Comparison of ENCODE assay signal across 28 mouse cellular contexts in the genomic region with DNA sequence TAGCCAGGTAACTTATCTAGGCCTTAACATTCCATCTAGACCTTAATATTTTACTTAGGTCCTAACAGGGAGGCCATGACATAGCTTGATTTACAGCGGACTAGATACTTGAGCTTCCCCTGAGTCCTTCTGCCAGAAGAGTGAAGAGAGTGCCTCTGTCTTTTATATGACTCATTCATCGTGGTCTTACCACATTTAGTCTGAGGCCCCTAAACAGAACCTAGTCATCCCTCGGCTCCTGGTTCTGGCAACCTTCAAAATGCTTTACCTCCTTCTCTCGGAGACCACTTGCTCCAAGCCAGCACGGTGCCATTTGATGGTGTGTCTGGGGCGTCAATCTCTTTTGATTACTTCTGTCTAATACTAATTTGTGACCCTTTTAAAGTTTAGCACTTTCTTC.
DNase-seq lines count a peak whose midpoint lies in the region; ATAC-seq and TF ChIP-seq lines count a peak whose summit lies in the region.
"Had no signal": no experiment of that assay in that cellular context is flagged by ENCODE, and none has a peak within 500 bp of the region (broad histone marks: within the 10 kb centered on the region; RNA-seq: fewer than 3 reads in every experiment).

No protein-coding gene starts in this region.

- no peaks in the 10 kb centered on the region for H3K79me2 ChIP-seq in MEL (ENCODE audit: control insufficient read depth, insufficient read depth, low read length, poor library complexity)

- 74% methylated on average over 6 of the region's 6 CpGs for WGBS in heart, embryonic 12.5 days
- 86% methylated on average over 6 of the region's 6 CpGs for WGBS in forebrain, embryonic 16.5 days

- H3K9me3 ChIP-seq in heart, embryonic 12.5 days (replicated peaks) = no peaks in the 10 kb centered on the region
- H3K9me3 ChIP-seq in MEL (replicated peaks; ENCODE audit: insufficient read depth, low read length) = no peaks in the 10 kb centered on the region
- no peaks in the 10 kb centered on the region for H3K9me3 ChIP-seq in forebrain, embryonic 16.5 days (ENCODE audit: control insufficient read depth, low read length)
- H3K9me3 ChIP-seq: embryonic facial prominence, embryonic 12.5 days; embryonic facial prominence, embryonic 15.5 days; forebrain, embryonic 12.5 days; forebrain, embryonic 15.5 days; G1E; heart, embryonic 13.5 days had no signal

- no peaks in the 10 kb centered on the region for H3K27me3 ChIP-seq in heart, embryonic 12.5 days (replicated peaks)
- no peaks in the 10 kb centered on the region for H3K27me3 ChIP-seq in MEL (ENCODE audit: control insufficient read depth in 1 of 2, insufficient read depth in 2 of 2, low read length in 2 of 2)
- no peaks in the 10 kb centered on the region for H3K27me3 ChIP-seq in forebrain, embryonic 16.5 days (replicated peaks; ENCODE audit: control insufficient read depth, insufficient read depth, low read length)
- H3K27me3 ChIP-seq: CH12.LX; embryonic facial prominence, embryonic 12.5 days; embryonic facial prominence, embryonic 15.5 days; forebrain, embryonic 12.5 days; forebrain, embryonic 15.5 days; heart, embryonic 13.5 days; Patski had no signal

- peaks cover 27% of the 10 kb centered on the region for H3K4me1 ChIP-seq in heart, embryonic 12.5 days (replicated peaks)
- no peaks in the 10 kb centered on the region for H3K4me1 ChIP-seq in MEL (ENCODE audit: control insufficient read depth in 1 of 2, insufficient read depth in 2 of 2, low read length in 2 of 2)
- peaks cover 38% of the 10 kb centered on the region for H3K4me1 ChIP-seq in embryonic fibroblast, embryonic 13.5 days (ENCODE audit: control insufficient read depth, insufficient read depth, low read length)
- H3K4me1 ChIP-seq in forebrain, embryonic 16.5 days (replicated peaks; ENCODE audit: control insufficient read depth, insufficient read depth, low read length) = no peaks in the 10 kb centered on the region
- H3K4me1 ChIP-seq: embryonic facial prominence, embryonic 12.5 days; forebrain, embryonic 12.5 days; forebrain, embryonic 15.5 days had no signal

- TF ChIP-seq EP300 in MEL (IDR thresholded peaks at IDR 0.05; ENCODE audit: low read depth in 1 of 2, low read length in 2 of 2) = no peak

- DNase-seq in heart, adult 11 months = peak; percentile 62
- peak; percentile 28 for DNase-seq in MEL (ENCODE audit: low read depth, low spot score)
- DNase-seq in layer of hippocampus, adult 9-10 months (ENCODE audit: low spot score) = no peak
- DNase-seq in kidney, adult 11 months = no peak
- DNase-seq: adrenal gland, postnatal 10 days; adrenal gland, postnatal 36 days; cerebellum, adult 18-20 months; cerebellum, adult 9-10 months; cerebellum, postnatal 14 days; gastrocnemius, postnatal 10 days; heart, adult 18-20 months; heart, postnatal 14 days; heart, postnatal 4 days had no signal

- no peaks in the 10 kb centered on the region for H3K36me3 ChIP-seq in heart, embryonic 12.5 days
- peaks cover 0 to 12% of the 10 kb centered on the region in 2 experiments; a peak in 2 of 4 replicates for H3K36me3 ChIP-seq in MEL (ENCODE audit: control insufficient read depth in 1 of 2, insufficient read depth in 2 of 2, low read length in 2 of 2)
- no peaks in the 10 kb centered on the region for H3K36me3 ChIP-seq in forebrain, embryonic 16.5 days (ENCODE audit: control insufficient read depth, insufficient read depth)
- H3K36me3 ChIP-seq: embryonic facial prominence, embryonic 12.5 days; embryonic facial prominence, embryonic 15.5 days; forebrain, embryonic 12.5 days; forebrain, embryonic 15.5 days; heart, embryonic 13.5 days had no signal

- no peak for TF ChIP-seq CTCF in MEL (IDR thresholded peaks at IDR 0.05 in 2 of 3, conservative IDR thresholded peaks at IDR 0.05 in 1 of 3; ENCODE audit: control insufficient read depth in 1 of 3, insufficient read depth in 1 of 3, low read depth in 2 of 3, low read length in 3 of 3, poor library complexity in 1 of 3, severe bottlenecking in 1 of 3)
- TF ChIP-seq CTCF in embryonic fibroblast, embryonic 13.5 days (IDR thresholded peaks at IDR 0.05; ENCODE audit: borderline replicate concordance, insufficient read depth, low read length) = no peak

- H3K27ac ChIP-seq in heart, embryonic 12.5 days (ENCODE audit: poor library complexity, severe bottlenecking) = no peak overlapping the region
- no peak overlapping the region for H3K27ac ChIP-seq in MEL (ENCODE audit: control insufficient read depth, low read depth, low read length)
- peak overlapping the region; percentile 61; the same call in 1 of the 2 replicates for H3K27ac ChIP-seq in embryonic fibroblast, embryonic 13.5 days (ENCODE audit: insufficient read depth, low read length)
- H3K27ac ChIP-seq in forebrain, embryonic 16.5 days (ENCODE audit: low read length) = no peak overlapping the region
- H3K27ac ChIP-seq: embryonic facial prominence, embryonic 12.5 days; embryonic facial prominence, embryonic 15.5 days; forebrain, embryonic 12.5 days; forebrain, embryonic 15.5 days; heart, embryonic 13.5 days; hindbrain, embryonic 14.5 days; hindbrain, postnatal 0 days had no signal

- ATAC-seq in heart, embryonic 12.5 days (ENCODE audit: insufficient number of reproducible peaks, low FRiP score) = no peak
- ATAC-seq in forebrain, embryonic 16.5 days = no peak
- ATAC-seq: forebrain, embryonic 15.5 days; hindbrain, postnatal 0 days; intestine, postnatal 0 days; Patski had no signal

- TF ChIP-seq RAD21 in MEL (IDR thresholded peaks at IDR 0.05; ENCODE audit: low read depth, low read length) = no peak

- H3K4me3 ChIP-seq in heart, embryonic 12.5 days = no peak overlapping the region
- no peak overlapping the region for H3K4me3 ChIP-seq in MEL (ENCODE audit: control insufficient read depth in 1 of 2, insufficient read depth in 1 of 2, low read depth in 2 of 2, low read length in 2 of 2)
- H3K4me3 ChIP-seq in embryonic fibroblast, embryonic 13.5 days (ENCODE audit: insufficient read depth, low read length) = no peak overlapping the region
- H3K4me3 ChIP-seq in forebrain, embryonic 16.5 days (replicated peaks; ENCODE audit: low read length) = no peak overlapping the region
- H3K4me3 ChIP-seq: embryonic facial prominence, embryonic 12.5 days; embryonic facial prominence, embryonic 15.5 days; erythroblast, embryonic 14.5 days; forebrain, embryonic 12.5 days; forebrain, embryonic 15.5 days; heart, embryonic 13.5 days had no signal

- TF ChIP-seq POLR2A in MEL (IDR thresholded peaks at IDR 0.05; ENCODE audit: control insufficient read depth in 1 of 2, insufficient read depth in 1 of 2, low read depth in 1 of 2, low read length in 2 of 2, poor library complexity in 1 of 2) = no peak
- TF ChIP-seq POLR2A in embryonic fibroblast, embryonic 13.5 days (IDR thresholded peaks at IDR 0.05; ENCODE audit: low read depth, low read length) = no peak

- H3K9ac ChIP-seq in heart, embryonic 12.5 days = no peak overlapping the region
- no peak overlapping the region for H3K9ac ChIP-seq in MEL (ENCODE audit: control insufficient read depth, low read depth, low read length, poor library complexity, severe bottlenecking)
- H3K9ac ChIP-seq in forebrain, embryonic 16.5 days (replicated peaks; ENCODE audit: low read depth, low read length) = no peak overlapping the region
- H3K9ac ChIP-seq: embryonic facial prominence, embryonic 12.5 days; embryonic facial prominence, embryonic 15.5 days; forebrain, embryonic 12.5 days; forebrain, embryonic 15.5 days; heart, embryonic 13.5 days; hindbrain, embryonic 14.5 days had no signal

- H3K4me2 ChIP-seq in heart, embryonic 12.5 days = no peak overlapping the region
- H3K4me2 ChIP-seq in forebrain, embryonic 16.5 days (ENCODE audit: low read length) = no peak overlapping the region
- H3K4me2 ChIP-seq: embryonic facial prominence, embryonic 12.5 days; embryonic facial prominence, embryonic 15.5 days; forebrain, embryonic 12.5 days; forebrain, embryonic 15.5 days; heart, embryonic 13.5 days; hindbrain, embryonic 14.5 days had no signal

TF ChIP-seq in MEL, 35 proteins besides CTCF, POLR2A, EP300 and RAD21:
- no peak for TF ChIP-seq RCOR1 (IDR thresholded peaks at IDR 0.05; ENCODE audit: low read depth, low read length)
- TF ChIP-seq SMC3 (IDR thresholded peaks at IDR 0.05; ENCODE audit: low read depth, low read length) = no peak
- TF ChIP-seq E2F4 (IDR thresholded peaks at IDR 0.05; ENCODE audit: borderline replicate concordance, low read depth, low read length) = no peak
- no peak for TF ChIP-seq NRF1 (IDR thresholded peaks at IDR 0.05; ENCODE audit: insufficient read depth, low read depth, low read length, poor library complexity, severe bottlenecking)
- TF ChIP-seq ELF1 (IDR thresholded peaks at IDR 0.05; ENCODE audit: low read depth, low read length) = no peak
- TF ChIP-seq SIN3A (IDR thresholded peaks at IDR 0.05; ENCODE audit: low read length) = no peak
- TF ChIP-seq TAL1 (IDR thresholded peaks at IDR 0.05; ENCODE audit: low read length) = no peak
- TF ChIP-seq MAFK (IDR thresholded peaks at IDR 0.05; ENCODE audit: borderline replicate concordance, low read depth, low read length) = no peak
- no peak for TF ChIP-seq MAX (IDR thresholded peaks at IDR 0.05; ENCODE audit: low read length)
- no peak for TF ChIP-seq MAZ (IDR thresholded peaks at IDR 0.05; ENCODE audit: low read depth, low read length)
- TF ChIP-seq MYB (IDR thresholded peaks at IDR 0.05; ENCODE audit: low read depth, low read length) = no peak
- no peak for TF ChIP-seq CHD1 (IDR thresholded peaks at IDR 0.05; ENCODE audit: low read depth, low read length)
- no peak for TF ChIP-seq USF1 (IDR thresholded peaks at IDR 0.05; ENCODE audit: low read depth, low read length)
- TF ChIP-seq TCF12 (IDR thresholded peaks at IDR 0.05; ENCODE audit: low read depth, low read length) = no peak
- TF ChIP-seq ZMIZ1 (IDR thresholded peaks at IDR 0.05; ENCODE audit: low read depth, low read length) = no peak
- no peak for TF ChIP-seq POLR2AphosphoS2 (IDR thresholded peaks at IDR 0.05; ENCODE audit: low read length)

Comparison
In these comparisons a context has a peak if more than half of its experiments do, and no peak if none do; other contexts are left out.
1. DNase-seq: peak in heart, adult 11 months (single experiment) and MEL (single experiment); none in layer of hippocampus, adult 9-10 months (single experiment) and kidney, adult 11 months (single experiment).